Mouse (Mus musculus) hindbrain, embryonic 14.5 days (tissue): ENCODE measurements around the gene Blvrb. TPM values are rescaled to one million over a fixed set of nuclear protein-coding genes. Genes with fewer than 3 reads are reported as not detected.

Experiments
- polyA plus RNA-seq: library from polyadenylated mRNA; unstranded; fragments of >200 nt; fragmentation: Nextera tagmentation; extraction: Ambion mirVana; gene quantifications from 2 replicates; pipeline ENCODE4 v1.2.1, GENCODE M21; 2014

Blvrb gene
- polyA plus RNA-seq, 1 experiment from 2014 or later, result 25.4 TPM

Other genes starting within 250 kb of the Blvrb start
- gene Itpkc, start 219.3 kb upstream of the Blvrb start, polyA plus RNA-seq, result 6.5 and 8.7 TPM in 2 replicates
- 17.4 and 17.8 TPM in 2 replicates for gene Coq8b, start 215.0 kb upstream of the Blvrb start, polyA plus RNA-seq
- gene Numbl, start 189.5 kb upstream of the Blvrb start, polyA plus RNA-seq, result 36.2 and 39.2 TPM in 2 replicates
- 10.4 TPM in 2 replicates for gene Ltbp4, start 110.3 kb upstream of the Blvrb start, polyA plus RNA-seq
- gene Shkbp1, start 92.0 kb upstream of the Blvrb start, polyA plus RNA-seq, result 30.6 and 34.6 TPM in 2 replicates
- not detected in 2 replicates for gene Gm20479, start 90.6 kb upstream of the Blvrb start, polyA plus RNA-seq
- gene Sptbn4, start 292 bp upstream of the Blvrb start, polyA plus RNA-seq, result 4.0 and 4.2 TPM in 2 replicates
- 8.4 and 9.3 TPM in 2 replicates for gene Sertad3, start 25.8 kb downstream of the Blvrb start, polyA plus RNA-seq
- gene Sertad1, start 38.9 kb downstream of the Blvrb start, polyA plus RNA-seq, result 7.9 and 8.9 TPM in 2 replicates
- gene Prx, start 51.3 kb downstream of the Blvrb start, polyA plus RNA-seq, result 0.50 and 0.93 TPM in 2 replicates
- 1.2 and 1.5 TPM in 2 replicates for gene Hipk4, start 75.3 kb downstream of the Blvrb start, polyA plus RNA-seq
- gene Pld3, start 105.2 kb downstream of the Blvrb start, polyA plus RNA-seq, result 156 and 193 TPM in 2 replicates
- 25.1 and 26.4 TPM in 2 replicates for gene 2310022A10Rik, start 105.3 kb downstream of the Blvrb start, polyA plus RNA-seq
- 51.1 and 62.7 TPM in 2 replicates for gene Akt2, start 143.6 kb downstream of the Blvrb start, polyA plus RNA-seq
- gene Ttc9b, start 205.9 kb downstream of the Blvrb start, polyA plus RNA-seq, result 98.6 and 100 TPM in 2 replicates
- 23.5 and 27.2 TPM in 2 replicates for gene Map3k10, start 226.6 kb downstream of the Blvrb start, polyA plus RNA-seq
- gene Zfp607b, start 241.4 kb downstream of the Blvrb start, polyA plus RNA-seq, result 11.8 and 12.5 TPM in 2 replicates